Mouse (Mus musculus) ovary, adult 18-20 months (tissue): Measurements from ENCODE around the gene Pcgf1.
A peak's percentile ranks its signal among the peaks of the same experiment; 100 is the strongest.

ENCODE experiments used
- DNase-seq: peaks from one replicate; pipeline ENCODE4 v3.0.0; 2022; ENCODE audit warnings: low spot score, mixed read lengths

Gene Pcgf1

DNA sequence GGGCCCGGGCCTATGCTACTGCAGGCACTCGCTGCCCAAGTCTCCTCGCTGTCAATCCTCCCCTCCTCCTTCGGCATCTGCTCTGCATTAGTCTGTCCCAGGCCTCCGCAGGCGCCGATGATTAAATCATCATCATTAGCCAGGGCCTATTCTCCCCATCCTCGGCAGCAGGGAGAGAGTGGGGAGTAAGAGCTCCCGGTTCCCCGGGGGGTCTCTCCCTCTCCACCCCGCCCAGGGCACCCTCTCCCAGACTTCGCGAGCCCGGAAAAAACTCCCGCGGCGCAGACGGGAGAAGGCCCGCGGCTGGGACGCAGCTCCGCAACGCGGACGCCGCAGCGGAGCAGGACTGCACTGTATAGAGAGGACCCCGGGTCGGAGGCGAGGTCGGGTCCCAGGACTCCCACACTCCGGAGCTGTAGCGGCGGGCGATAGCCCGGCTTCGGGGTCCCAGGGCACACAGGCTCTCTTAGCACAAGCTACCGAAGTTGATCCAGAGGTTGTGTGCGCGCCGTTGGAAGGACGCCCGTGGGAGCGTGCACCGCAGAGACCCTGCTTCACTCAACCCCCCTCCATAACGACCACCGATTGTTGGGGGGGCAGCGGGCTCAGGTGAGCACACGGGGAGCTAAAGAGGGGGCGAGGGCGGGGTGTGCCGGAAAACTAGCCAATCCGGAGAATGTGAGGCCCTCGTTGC is at the start of gene Pcgf1:
Pcgf1 (plus strand) TSS at position 240 of the 694 bp plus-strand sequence.
- DNase-seq: no peak

DNA sequence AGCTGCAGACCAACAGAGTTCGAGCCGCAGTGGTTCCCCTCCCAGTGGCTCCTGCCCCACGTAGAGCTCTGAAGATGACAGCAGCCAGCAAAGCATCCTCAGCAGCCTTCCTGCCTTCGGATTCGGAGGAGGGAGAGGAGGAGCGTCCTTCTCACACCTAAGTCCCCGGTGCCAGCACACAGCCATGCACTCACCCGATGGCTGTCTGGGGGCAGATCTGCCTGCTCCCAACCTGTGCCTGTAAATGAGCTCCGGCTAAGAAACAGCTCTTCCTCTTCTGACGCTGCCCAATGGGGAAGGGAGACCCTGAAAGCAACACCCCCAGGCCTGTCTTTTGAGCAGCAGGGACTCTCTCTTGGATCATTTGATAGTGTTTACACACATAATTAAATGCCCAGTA is 47.9 kb upstream of the Pcgf1 start:
- DNase-seq: no peak

DNA sequence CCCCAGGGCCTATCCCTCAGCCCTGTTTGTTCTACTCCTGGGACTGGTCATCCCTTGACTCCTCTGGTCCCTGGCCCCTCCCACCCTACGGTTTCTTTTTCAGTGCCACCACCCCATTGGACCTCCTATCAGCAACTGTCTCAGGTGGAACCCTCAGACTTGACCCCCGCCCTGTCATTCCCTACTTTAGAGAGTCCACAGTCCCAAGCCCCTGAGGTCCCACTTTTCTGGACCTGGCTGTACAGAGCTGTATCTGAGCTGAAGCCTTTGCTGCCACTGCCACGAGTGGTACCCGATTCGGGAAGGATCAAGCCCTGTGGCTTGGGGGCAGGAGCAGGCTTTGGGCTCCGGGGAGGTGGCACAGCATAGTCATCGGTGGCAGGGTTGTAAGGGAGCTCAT is 46.6 kb upstream of the Pcgf1 start:
- no peak for DNase-seq

DNA sequence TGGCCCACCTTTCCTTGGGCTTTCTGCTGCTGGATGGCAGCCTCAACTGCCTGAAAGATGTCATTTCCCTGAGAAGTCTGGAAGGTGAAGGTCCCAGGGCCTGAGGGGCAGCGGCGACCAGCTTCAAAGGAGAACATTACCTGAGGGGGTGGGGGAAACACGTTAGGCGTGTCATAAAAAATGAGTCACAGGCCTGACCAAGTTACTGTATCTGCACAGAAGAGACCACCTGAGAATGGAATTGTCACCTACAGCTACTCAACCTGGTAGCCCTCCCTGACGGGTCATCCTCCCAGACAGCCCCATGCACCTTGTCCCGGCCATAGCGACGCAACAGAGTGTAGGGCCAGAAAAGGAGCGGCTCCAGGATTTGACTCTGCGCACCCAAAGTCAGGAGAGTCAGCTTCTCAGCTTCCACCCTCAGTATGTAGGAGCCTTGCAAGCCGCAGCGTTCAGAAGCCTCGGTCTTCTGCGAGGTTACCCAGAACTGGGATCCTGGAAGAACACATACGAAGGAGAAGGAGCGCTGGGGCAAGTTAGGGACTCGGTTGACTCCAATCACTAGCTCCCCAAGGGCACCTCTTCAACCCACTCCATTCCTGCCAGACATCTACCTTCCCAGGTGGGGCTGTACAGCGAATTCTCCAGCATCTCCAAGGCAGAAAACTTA is 45.6 kb upstream of the Pcgf1 start:
- DNase-seq: no peak

DNA sequence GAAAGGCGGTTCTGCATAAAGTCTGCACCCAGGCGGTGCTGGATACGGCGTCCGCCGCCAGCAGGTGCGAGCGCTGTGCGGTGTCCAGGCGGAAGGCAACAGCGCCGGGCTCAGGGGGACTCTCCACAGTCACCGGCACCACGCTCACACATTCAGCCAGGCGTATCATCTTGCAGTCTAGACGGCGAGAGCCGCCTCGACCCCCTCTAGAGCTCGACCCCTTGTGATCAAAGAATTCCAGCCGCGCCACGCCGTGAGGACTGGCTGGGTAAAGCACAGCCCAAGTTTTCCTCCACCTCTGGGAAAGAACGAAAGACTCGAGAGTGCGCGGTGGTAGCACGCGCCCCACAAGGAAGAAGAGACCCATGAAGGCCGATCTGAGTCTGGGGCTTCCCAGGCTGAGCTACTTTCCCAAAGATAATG is 44.9 kb upstream of the Pcgf1 start:
- no peak for DNase-seq

DNA sequence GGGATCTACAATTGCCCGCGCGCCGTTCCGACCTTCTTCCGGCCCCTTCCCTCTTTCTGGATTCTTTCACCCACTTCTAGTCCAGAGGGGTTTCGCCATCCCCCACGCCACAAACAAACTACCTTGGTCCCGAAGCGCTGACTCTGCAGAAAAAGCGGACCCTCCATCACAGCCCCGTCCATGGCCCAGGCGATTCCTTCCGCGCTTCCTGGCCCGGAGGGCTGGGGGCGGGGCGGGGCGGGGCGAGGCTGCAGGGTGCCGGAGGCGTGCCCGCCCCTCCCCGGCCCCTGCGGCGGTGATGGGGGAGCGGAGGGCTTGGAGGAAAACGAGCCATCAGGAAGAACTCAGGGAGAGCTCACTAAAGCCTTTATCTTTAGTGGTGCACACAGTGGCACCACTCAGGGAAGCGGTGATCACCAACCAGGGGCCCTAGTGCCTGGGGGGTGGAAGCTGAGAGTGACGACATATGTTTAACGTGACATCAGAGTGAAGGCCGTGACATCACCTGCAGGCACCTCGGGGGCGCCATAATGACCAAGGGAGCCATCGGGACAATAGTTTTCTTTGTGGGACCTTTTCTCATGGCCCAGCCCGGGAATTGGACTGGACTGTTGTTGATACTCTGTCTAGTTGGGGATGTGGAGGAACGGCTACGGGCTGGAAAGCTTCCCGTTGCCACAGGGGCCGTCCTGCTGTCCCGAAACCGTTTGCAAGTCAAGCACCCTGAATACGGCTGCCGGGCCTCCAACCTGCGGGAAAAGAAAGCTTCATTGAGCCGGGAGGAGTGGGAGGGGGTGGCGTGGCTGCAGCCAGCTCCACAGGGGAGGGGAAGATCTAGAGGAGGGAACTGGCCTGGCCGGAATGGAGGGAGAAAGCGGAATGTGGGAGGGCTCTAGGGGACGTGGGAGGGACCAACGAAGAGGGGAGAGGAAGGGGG is 44.2 kb upstream of the Pcgf1 start, which contains the start of the genes Dok1 and Loxl3:
Dok1 (minus strand) TSS at position 223 of the 937 bp plus-strand sequence.
Loxl3 (plus strand) TSS at position 925 of the 937 bp plus-strand sequence.
- peak; percentile 75 for DNase-seq

DNA sequence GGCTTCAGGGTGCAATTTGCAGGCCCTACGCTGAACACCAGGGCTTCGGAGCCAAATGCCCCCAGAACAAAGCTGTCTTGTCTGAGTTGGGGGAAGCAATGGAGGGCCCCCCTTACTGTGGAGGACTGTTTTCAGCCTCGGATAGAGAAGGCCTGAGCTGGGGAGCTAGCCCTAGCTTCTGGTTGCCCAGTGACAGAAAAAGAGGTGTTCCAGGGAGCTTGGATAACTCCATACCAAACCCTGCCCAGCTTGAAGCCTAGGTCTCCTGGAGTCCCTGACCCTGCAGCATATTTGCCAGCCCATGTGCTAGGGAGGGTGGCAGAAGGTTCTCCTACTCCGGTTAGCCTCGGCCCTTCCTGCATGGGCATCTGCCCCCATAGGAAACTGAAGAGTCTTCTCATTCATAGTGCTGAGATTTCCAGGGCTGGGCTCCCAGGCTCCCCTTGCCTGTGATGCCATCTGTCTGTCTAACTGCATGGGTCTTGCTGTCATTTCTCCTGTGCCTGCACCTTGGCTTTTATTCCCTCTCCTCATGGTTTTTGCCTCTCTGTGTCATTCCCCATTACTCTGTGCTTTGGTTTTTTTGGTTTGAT is 43.1 kb upstream of the Pcgf1 start:
- DNase-seq: no peak

DNA sequence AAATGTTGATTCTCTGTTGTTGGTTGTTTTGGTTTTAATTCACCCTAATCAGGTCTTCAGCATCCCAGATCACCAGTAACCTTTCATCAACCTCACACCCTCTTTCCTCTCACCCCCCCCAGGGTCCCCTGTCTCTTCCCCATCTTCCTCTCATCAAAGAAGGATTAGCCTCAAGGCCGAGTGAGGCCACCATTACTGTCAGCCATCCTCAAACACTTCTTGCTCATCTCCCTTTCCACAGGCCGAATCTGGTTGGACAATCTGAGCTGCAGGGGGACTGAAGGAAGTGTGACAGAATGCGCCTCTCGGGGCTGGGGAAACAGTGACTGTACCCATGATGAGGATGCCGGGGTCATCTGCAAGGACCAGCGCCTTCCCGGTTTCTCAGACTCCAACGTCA is 40.5 kb upstream of the Pcgf1 start:
- no peak for DNase-seq

DNA sequence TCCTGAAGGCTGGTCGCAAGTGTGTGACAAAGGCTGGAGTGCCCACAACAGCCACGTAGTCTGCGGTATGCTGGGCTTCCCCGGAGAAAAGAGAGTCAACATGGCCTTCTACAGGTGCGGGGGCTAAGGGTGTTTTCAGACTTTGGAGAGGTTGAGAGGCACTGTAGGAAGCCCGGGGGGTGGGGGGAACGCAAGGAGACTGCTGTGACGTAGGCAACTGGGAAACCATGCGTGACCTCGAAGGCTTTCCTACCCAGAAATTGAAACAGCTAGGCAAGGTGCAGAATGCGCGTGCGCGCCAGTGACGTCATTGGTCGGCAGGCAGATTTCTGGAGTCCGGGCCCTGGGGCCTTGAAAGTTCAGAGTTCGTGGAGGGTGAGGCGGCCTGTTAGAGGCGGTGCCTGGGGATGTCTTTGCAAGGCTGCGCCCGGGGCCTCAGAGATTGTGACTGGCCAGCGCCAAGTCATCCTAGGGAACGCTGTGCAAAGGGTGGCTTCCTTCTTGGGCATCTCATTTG is 39.1 kb upstream of the Pcgf1 start:
- DNase-seq: peak; percentile 78

DNA sequence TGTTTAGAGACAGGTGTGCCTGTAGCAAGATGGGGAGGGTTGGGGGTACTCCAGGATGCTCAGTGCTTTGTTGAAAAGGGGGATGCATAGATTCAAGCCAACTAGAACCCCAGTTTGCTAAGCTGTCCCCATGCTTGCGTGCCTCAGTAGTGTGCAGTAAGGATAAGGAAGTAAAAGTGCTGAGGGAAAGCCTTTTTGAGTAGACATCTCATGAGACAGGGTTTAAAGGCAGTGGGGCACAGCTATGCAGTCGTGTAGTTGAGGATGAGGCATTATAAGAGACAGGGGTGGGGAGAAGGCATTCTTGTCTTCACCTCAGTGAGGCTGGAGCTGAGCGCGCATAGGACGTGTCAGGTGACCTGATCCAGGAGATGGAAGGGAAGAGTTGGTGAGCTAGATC is 37.1 kb upstream of the Pcgf1 start:
- DNase-seq: no peak

DNA sequence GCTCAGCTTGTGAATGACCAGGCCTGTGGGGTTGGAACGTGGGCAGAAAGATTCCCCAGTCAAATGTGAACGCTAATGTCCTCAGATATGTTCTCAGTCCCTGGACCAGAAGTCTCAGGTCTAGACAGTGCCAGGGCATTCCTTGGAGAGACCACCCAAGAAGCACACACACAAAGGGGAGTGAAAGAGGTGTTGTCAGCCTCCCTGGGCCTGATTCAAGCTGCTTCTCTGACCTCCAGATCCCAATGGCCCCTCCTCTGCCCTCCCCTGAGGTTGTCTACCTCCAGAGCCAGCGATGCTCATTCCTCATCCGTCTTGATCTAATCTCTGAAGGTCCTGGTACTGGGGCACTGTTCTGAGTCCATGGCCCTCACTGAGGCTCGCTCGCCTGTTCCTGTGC is 34.1 kb upstream of the Pcgf1 start:
- no peak for DNase-seq

DNA sequence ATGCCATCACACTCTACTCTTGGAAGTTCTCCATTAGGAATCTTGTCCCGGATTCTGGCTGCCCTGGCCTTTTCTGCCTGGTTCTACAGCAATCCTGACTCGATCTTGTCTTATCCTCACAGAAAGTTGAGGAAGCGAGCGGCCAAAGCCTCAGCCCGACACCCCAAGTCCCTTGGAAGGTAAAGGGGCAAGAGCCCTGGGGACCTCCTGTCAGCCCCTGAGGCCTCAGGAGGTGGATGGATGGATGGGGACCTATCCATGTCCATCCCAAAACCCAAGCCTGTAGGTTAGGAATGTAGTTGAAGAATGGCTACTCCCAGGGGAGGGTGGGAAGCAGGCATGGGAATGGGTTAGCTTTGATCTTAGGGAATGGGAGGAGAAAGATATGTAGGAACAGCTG is 33.7 kb upstream of the Pcgf1 start:
- no peak for DNase-seq

DNA sequence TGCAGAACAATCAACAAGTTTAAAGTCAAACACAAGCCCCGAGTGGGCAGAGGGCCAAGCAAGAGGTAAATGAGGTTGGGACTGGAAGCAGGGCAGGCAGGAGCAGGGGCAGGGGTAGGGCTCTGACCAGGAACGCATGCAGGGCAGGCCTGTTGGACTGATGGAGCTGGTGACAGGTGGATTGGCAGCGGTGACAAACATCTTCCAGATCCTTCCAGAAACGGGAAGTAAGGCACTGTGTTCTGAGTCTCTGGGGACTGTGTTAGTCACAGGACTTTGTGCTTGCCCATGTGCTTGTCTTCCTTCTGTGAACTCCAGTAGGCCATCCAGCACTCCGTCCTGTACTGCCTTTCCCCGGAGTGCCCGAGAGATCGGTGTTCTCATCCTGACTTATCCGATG is 32.9 kb upstream of the Pcgf1 start:
- no peak for DNase-seq

DNA sequence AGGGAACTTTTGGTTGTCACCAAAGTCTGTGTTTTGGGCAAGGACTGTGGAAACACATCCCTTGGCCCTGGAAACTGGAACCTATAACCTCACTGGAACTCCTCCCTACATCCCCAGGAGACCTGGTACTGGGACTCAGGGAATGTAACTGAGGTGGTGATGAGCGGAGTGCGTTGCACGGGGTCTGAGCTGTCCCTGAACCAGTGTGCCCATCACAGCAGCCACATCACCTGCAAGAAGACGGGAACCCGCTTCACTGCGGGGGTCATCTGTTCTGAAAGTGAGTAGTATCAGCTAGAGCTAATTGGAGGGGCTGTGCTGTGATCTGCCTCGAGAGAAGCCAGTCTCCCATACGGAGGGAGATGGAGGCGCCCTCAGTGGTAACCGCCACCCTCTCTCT is 28.3 kb upstream of the Pcgf1 start:
- DNase-seq: no peak

DNA sequence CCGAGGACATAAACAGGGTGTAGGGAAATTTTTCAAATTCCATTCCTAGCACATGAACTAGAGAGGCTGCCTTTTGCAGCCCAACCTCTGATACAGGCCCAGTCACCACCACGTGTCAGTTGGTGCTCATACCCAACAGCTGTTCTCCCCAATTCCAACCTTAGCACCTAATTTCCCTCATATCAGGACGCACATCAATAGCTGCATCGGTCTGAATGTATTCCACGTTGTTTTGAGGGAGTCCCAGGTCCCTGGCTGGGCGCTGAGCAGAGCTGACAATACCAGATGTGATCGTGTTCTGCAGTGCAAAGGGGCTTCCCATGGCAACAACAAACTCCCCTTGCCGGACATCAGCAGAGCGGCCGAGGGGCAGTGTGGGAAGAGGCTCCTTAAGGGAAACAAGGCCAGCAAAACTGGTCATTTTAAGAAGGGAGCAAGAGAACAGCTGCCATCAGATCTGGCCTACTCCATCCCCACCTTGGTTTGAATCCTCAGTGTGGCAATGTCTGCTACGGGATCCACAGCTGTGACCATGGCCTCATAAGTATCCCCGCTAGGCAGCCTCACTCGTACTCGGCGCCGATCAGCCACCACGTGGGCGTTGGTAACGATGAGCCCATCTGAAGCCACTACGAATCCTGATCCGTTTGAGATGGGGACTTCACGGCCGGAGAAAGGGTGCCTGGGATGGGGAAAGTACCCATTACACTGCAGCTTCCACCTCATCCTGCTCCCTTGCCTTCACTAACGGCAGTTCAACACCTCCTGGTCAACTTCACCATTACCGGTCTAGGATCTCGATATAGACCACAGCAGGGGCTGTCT is 24.3 kb upstream of the Pcgf1 start:
- DNase-seq: no peak

DNA sequence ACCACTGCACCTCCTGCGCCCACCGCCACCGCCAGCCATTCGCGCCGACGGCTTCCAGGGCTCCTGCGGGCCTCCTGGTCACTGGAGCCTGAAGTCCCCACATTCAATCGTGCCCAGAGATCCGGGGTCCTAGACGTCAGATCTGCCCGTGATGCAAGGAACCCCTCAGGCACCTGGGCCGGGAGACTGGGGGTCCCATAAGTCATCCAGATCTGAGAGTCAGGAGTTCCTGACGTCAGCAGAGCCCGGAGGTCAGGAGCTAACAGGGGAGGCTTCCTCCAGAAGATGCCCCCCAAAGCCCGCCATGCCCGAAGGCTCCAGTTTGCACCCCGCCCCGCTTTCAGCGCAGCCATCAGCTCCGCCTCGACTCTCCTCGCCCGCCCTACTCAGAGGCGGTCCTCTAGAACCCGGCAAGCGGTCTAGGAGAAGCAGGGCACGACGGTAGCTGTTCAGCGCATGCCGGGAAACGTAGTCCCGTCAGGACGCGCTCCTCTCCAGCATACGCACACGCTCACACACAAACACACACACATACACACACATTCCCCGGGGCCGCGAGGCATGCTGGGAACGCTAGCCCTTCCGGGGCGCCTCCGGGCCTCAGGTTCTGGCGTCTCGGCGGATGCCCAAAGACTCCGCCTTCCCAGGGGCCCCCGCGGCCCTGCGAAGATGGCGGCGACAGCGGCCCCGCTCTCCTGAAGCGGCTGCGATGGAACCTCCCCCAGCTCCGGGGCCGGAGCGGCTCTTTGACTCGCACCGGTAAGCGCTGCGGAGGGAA is 23.4 kb upstream of the Pcgf1 start, which contains the start of gene Aup1:
Aup1 (plus strand) TSS at position 448 of the 778 bp plus-strand sequence.
- DNase-seq: peak; percentile 97

DNA sequence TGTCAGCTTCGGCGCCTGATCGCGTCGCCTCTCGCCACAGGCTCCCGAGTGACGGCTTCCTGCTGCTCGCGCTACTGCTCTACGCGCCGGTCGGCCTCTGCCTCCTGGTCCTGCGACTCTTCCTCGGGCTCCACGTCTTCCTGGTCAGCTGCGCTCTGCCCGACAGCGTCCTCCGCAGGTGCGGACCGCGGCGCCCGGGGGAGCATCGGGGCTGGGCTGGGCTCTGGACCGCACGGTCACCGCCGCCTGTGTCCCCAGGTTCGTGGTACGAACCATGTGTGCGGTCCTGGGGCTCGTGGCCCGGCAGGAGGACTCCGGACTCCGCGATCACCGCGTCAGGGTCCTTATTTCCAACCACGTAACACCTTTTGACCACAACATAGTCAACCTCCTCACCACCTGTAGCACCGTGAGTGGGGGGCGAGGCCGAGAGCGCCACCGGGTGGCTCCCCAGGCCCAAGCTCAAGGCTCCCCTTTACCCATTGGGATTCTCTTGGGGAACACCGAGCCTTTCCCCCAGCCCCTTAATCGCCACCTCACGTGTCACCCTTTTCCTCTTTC is 22.7 kb upstream of the Pcgf1 start, which contains the start of gene Htra2:
Htra2 (minus strand) TSS at position 403 of the 561 bp plus-strand sequence.
- no peak for DNase-seq

DNA sequence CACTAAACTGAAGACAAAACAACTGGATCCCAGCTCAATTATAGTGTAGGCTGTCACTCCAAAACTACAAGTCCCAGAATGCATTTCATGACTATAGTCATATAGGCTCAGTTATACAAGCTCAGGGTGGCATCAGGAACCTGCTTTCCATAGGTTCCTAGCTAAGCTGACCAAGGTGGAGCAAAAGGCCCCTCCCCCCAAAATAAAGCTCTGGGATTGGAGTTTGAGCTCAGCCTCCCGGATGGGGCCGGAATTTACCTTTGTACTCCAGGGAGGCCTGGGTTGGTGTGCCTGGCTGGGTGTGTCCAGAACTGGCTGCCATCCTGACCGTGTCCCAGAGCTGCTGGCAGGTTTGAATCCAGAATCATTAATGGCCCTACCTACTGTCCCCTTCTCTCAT is 19.9 kb upstream of the Pcgf1 start, which contains the start of gene Dqx1:
Dqx1 (plus strand) TSS at position 55 of the 400 bp plus-strand sequence.
- no peak for DNase-seq

DNA sequence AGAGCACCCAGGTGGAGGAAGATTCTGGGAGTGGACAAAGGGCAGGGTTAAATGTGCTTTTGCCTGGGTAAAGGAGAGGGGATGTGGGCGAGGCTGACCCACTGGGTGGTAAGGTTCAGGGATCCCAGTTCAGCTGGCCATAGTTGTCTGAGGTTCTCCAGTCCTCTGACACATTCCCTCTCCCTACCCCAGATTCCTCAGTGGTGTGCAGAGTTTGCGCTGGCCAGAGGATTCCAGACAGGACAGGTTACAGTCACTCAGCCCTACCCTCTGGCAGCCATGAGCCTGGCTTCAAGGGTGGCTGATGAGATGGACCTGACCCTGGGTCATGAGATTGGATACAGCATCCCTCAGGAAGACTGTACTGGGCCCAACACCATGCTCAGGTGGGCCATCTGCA is 18.9 kb upstream of the Pcgf1 start:
- DNase-seq: no peak

DNA sequence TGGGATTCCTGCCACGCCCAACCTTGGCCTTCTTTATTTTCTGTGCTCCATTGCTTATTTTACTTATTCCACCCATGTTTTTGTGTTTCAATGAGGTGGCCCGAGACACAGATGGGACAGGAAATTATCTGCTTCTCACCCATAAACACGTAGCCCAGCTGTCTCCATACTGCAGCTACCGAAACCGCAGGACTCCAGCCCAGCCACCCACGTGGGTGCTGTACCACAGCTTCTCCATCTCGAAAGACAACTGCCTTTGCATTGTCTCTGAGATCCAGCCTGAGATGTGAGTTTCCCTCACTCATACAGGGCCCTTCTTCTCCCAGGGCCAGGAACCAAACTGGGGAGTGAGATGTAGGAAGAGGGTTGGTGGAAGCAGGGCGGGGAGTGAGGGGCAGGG is 11.7 kb upstream of the Pcgf1 start:
- no peak for DNase-seq
